Mouse (Mus musculus): ENCODE measurements around the gene Phlda2. TPM values are rescaled to one million over a fixed set of nuclear protein-coding genes. Genes with fewer than 3 reads are reported as not detected.

Gene Phlda2
- polyA plus RNA-seq, 1 experiment from 2014 or later, result 1.2 TPM

GRCm38 (mm10) chr7:143506675-143507074 lies 3.7 kb upstream of the Phlda2 start:
- Histone ChIP-seq H3K9me3 (ENCODE audit: control insufficient read depth, low read length) (no peaks in the 10 kb centered on the region), H3K27me3 (ENCODE audit: control insufficient read depth, insufficient read depth, low read length) (peaks cover 23% of the 10 kb centered on the region), H3K27ac (ENCODE audit: low read depth, low read length) (no peak overlapping the region), H3K4me2 (ENCODE audit: low read depth, low read length, severe bottlenecking) (no peak overlapping the region), H3K9ac (ENCODE audit: low read length) (no peak overlapping the region), H3K36me3 (ENCODE audit: control insufficient read depth, insufficient read depth, low read length) (no peaks in the 10 kb centered on the region), H3K4me1 (replicated peaks; ENCODE audit: control insufficient read depth, insufficient read depth, low read length) (0 out of 2 replicates have a peak, but pooled peaks cover 1% of the 10 kb centered on the region), H3K4me3 (ENCODE audit: low read depth, low read length) (no peak overlapping the region)
- WGBS, result 32% methylated on average over 7 of the region's 7 CpGs
- DNase-seq (ENCODE audit: low spot score) (peak; percentile 73), ATAC-seq (replicated peaks; ENCODE audit: low FRiP score) (no peak)

- Histone ChIP-seq H3K4me2 (ENCODE audit: low read depth, low read length, severe bottlenecking) (no peak overlapping the region), H3K9ac (ENCODE audit: low read length) (no peak overlapping the region), H3K4me3 (ENCODE audit: low read depth, low read length) (no peak overlapping the region), H3K9me3 (ENCODE audit: control insufficient read depth, low read length) (no peaks in the 10 kb centered on the region), H3K4me1 (replicated peaks; ENCODE audit: control insufficient read depth, insufficient read depth, low read length) (0 out of 2 replicates have a peak, but pooled peaks cover 1% of the 10 kb centered on the region), H3K27ac (ENCODE audit: low read depth, low read length) (no peak overlapping the region), H3K27me3 (ENCODE audit: control insufficient read depth, insufficient read depth, low read length) (peaks cover 27% of the 10 kb centered on the region), H3K36me3 (ENCODE audit: control insufficient read depth, insufficient read depth, low read length) (no peaks in the 10 kb centered on the region)
- ATAC-seq (replicated peaks; ENCODE audit: low FRiP score) (no peak), DNase-seq (ENCODE audit: low spot score) (no peak)
- 68% methylated on average over 7 of the region's 7 CpGs for WGBS
These were observed 3.3 kb upstream of the Phlda2 start for GRCm38 (mm10) chr7:143506271-143506670.

- Histone ChIP-seq H3K4me2 (ENCODE audit: low read depth, low read length, severe bottlenecking) (no peak overlapping the region), H3K4me1 (replicated peaks; ENCODE audit: control insufficient read depth, insufficient read depth, low read length) (0 out of 2 replicates have a peak, but pooled peaks cover 1% of the 10 kb centered on the region), H3K27ac (ENCODE audit: low read depth, low read length) (no peak overlapping the region), H3K27me3 (ENCODE audit: control insufficient read depth, insufficient read depth, low read length) (peaks cover 31% of the 10 kb centered on the region), H3K9ac (ENCODE audit: low read length) (no peak overlapping the region), H3K9me3 (ENCODE audit: control insufficient read depth, low read length) (no peaks in the 10 kb centered on the region), H3K4me3 (ENCODE audit: low read depth, low read length) (no peak overlapping the region), H3K36me3 (ENCODE audit: control insufficient read depth, insufficient read depth, low read length) (no peaks in the 10 kb centered on the region)
- ATAC-seq (replicated peaks; ENCODE audit: low FRiP score) (no peak), DNase-seq (ENCODE audit: low spot score) (peak; percentile 83)
- 30% methylated on average over 11 of the region's 11 CpGs for WGBS
These were observed 2.9 kb upstream of the Phlda2 start for GRCm38 (mm10) chr7:143505823-143506222.

DNA sequence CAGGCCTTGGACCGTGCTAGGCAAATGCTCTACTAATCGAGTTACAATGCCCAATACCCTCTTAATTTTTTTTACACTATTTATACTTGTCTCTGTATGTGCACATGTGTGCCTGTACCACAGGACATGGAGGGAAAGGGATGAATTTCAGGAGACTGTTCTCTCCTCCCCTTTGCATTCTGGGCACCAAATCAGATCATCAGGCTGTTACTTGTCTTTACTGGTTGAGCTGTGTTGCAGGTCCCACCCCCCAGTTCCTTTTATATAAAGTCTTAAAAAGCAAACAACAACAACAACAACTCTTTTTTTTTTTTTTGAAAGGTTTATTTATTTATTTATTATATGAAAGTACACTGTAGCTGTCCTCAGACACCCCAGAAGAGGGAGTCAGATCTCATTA lies 2.5 kb upstream of the Phlda2 start:
- no peaks in the 10 kb centered on the region for H3K9me3 ChIP-seq (ENCODE audit: control insufficient read depth, low read length)
- WGBS, result 80% methylated on average over 2 of the region's 2 CpGs
- H3K4me1 ChIP-seq (replicated peaks; ENCODE audit: control insufficient read depth, insufficient read depth, low read length), result 0 out of 2 replicates have a peak, but pooled peaks cover 1% of the 10 kb centered on the region
- no peak overlapping the region for H3K9ac ChIP-seq (ENCODE audit: low read length)
- no peak overlapping the region for H3K4me3 ChIP-seq (ENCODE audit: low read depth, low read length)
- H3K4me2 ChIP-seq (ENCODE audit: low read depth, low read length, severe bottlenecking), result no peak overlapping the region
- ATAC-seq (replicated peaks; ENCODE audit: low FRiP score) (no peak), DNase-seq (ENCODE audit: low spot score) (no peak)
- H3K27ac ChIP-seq (ENCODE audit: low read depth, low read length), result no peak overlapping the region
- H3K36me3 ChIP-seq (ENCODE audit: control insufficient read depth, insufficient read depth, low read length), result no peaks in the 10 kb centered on the region
- H3K27me3 ChIP-seq (ENCODE audit: control insufficient read depth, insufficient read depth, low read length), result peaks cover 35% of the 10 kb centered on the region

GRCm38 (mm10) chr7:143503926-143504325 lies 976 bp upstream of the Phlda2 start:
- H3K4me1 ChIP-seq (replicated peaks; ENCODE audit: control insufficient read depth, insufficient read depth, low read length), result 0 out of 2 replicates have a peak, but pooled peaks cover 1% of the 10 kb centered on the region
- 88% methylated on average over 6 of the region's 6 CpGs for WGBS
- peaks cover 39% of the 10 kb centered on the region for H3K27me3 ChIP-seq (ENCODE audit: control insufficient read depth, insufficient read depth, low read length)

GRCm38 (mm10) chr7:143501643-143502417 lies 1.1 kb downstream of the Phlda2 start:
- Histone ChIP-seq H3K4me1 (replicated peaks; ENCODE audit: control insufficient read depth, insufficient read depth, low read length) (0 out of 2 replicates have a peak, but pooled peaks cover 1% of the 10 kb centered on the region), H3K4me3 (ENCODE audit: low read depth, low read length) (peak overlapping the region; percentile 29), H3K27ac (ENCODE audit: low read depth, low read length) (no peak overlapping the region), H3K9ac (ENCODE audit: low read length) (peak overlapping the region; percentile 27; the same call in 1 of the 2 replicates), H3K36me3 (ENCODE audit: control insufficient read depth, insufficient read depth, low read length) (no peaks in the 10 kb centered on the region), H3K4me2 (ENCODE audit: low read depth, low read length, severe bottlenecking) (peak overlapping the region; percentile 50), H3K27me3 (ENCODE audit: control insufficient read depth, insufficient read depth, low read length) (peaks cover 39% of the 10 kb centered on the region), H3K9me3 (ENCODE audit: control insufficient read depth, low read length) (no peaks in the 10 kb centered on the region)
- DNase-seq (ENCODE audit: low spot score), result peak; percentile 65
- 5% methylated on average over 55 of the region's 55 CpGs for WGBS
- ATAC-seq (replicated peaks; ENCODE audit: low FRiP score), result no peak

More at GRCm38 (mm10) chr7:143503926-143504325, 976 bp upstream of the Phlda2 start:
- Histone ChIP-seq H3K4me2 (ENCODE audit: low read depth, low read length, severe bottlenecking) (no peak overlapping the region), H3K9ac (ENCODE audit: low read length) (no peak overlapping the region), H3K9me3 (ENCODE audit: control insufficient read depth, low read length) (no peaks in the 10 kb centered on the region), H3K36me3 (ENCODE audit: control insufficient read depth, insufficient read depth, low read length) (no peaks in the 10 kb centered on the region), H3K4me3 (ENCODE audit: low read depth, low read length) (no peak overlapping the region), H3K27ac (ENCODE audit: low read depth, low read length) (no peak overlapping the region)
- no peak for DNase-seq (ENCODE audit: low spot score)
- ATAC-seq (replicated peaks; ENCODE audit: low FRiP score), result no peak

- WGBS, result 53% methylated on average over 2 of the region's 2 CpGs
- no peak for ATAC-seq (replicated peaks; ENCODE audit: low FRiP score)
These were observed 2.0 kb downstream of the Phlda2 start for GRCm38 (mm10) chr7:143500912-143501311.

GRCm38 (mm10) chr7:143498584-143498983 lies 4.4 kb downstream of the Phlda2 start:
- Histone ChIP-seq H3K4me2 (ENCODE audit: low read depth, low read length, severe bottlenecking) (no peak overlapping the region), H3K4me3 (ENCODE audit: low read depth, low read length) (no peak overlapping the region), H3K4me1 (replicated peaks; ENCODE audit: control insufficient read depth, insufficient read depth, low read length) (0 out of 2 replicates have a peak, but pooled peaks cover 1% of the 10 kb centered on the region), H3K27ac (ENCODE audit: low read depth, low read length) (no peak overlapping the region), H3K36me3 (ENCODE audit: control insufficient read depth, insufficient read depth, low read length) (no peaks in the 10 kb centered on the region), H3K9ac (ENCODE audit: low read length) (no peak overlapping the region), H3K9me3 (ENCODE audit: control insufficient read depth, low read length) (no peaks in the 10 kb centered on the region), H3K27me3 (ENCODE audit: control insufficient read depth, insufficient read depth, low read length) (peaks cover 35% of the 10 kb centered on the region)
- no peak for DNase-seq (ENCODE audit: low spot score)
- WGBS, result 94% methylated on average over 4 of the region's 4 CpGs
- no peak for ATAC-seq (replicated peaks; ENCODE audit: low FRiP score)

More at GRCm38 (mm10) chr7:143500912-143501311, 2.0 kb downstream of the Phlda2 start:
- DNase-seq (ENCODE audit: low spot score), result no peak
- no peaks in the 10 kb centered on the region for H3K36me3 ChIP-seq (ENCODE audit: control insufficient read depth, insufficient read depth, low read length)
- peaks cover 39% of the 10 kb centered on the region for H3K27me3 ChIP-seq (ENCODE audit: control insufficient read depth, insufficient read depth, low read length)
- H3K9ac ChIP-seq (ENCODE audit: low read length), result no peak overlapping the region
- no peak overlapping the region for H3K27ac ChIP-seq (ENCODE audit: low read depth, low read length)
- H3K4me3 ChIP-seq (ENCODE audit: low read depth, low read length), result no peak overlapping the region
- no peaks in the 10 kb centered on the region for H3K9me3 ChIP-seq (ENCODE audit: control insufficient read depth, low read length)
- H3K4me1 ChIP-seq (replicated peaks; ENCODE audit: control insufficient read depth, insufficient read depth, low read length), result 0 out of 2 replicates have a peak, but pooled peaks cover 1% of the 10 kb centered on the region
- H3K4me2 ChIP-seq (ENCODE audit: low read depth, low read length, severe bottlenecking), result no peak overlapping the region
